ENCODE assay signal across 28 mouse cellular contexts in the genomic region with DNA sequence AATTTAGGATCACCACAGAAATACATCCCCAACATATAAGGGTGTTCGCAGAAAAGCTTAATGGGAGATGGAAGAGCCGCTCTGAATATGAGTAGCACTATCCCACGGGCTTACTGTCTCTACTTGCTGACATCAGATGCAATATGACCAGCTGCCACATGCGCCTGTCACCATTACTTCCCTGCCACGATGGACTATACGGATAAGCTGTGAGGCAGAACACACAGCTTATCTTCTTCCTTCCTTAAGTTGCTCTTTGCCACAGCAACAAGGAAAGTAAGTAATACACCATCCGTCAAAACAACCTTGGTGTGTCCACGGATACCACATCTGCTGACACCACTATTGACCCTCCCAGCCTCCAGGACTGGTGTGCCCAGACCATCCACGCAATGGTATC. TPM values are rescaled to one million over a fixed set of nuclear protein-coding genes. Genes with fewer than 3 reads are reported as not detected.
DNase-seq lines count a peak whose midpoint lies in the region; ATAC-seq and TF ChIP-seq lines count a peak whose summit lies in the region.
"Had no signal": no experiment of that assay in that cellular context is flagged by ENCODE, and none has a peak within 500 bp of the region (broad histone marks: within the 10 kb centered on the region; RNA-seq: fewer than 3 reads in every experiment).

No protein-coding gene starts in this region.

- H3K4me1 ChIP-seq in liver, embryonic 14.5 days (replicated peaks; ENCODE audit: control insufficient read depth in 2 of 2, insufficient read depth in 2 of 2, low read length in 1 of 2): peaks cover 0 to 40% of the 10 kb centered on the region in 2 experiments; a peak in 3 of 4 replicates
- H3K4me1 ChIP-seq in midbrain, embryonic 14.5 days (ENCODE audit: control insufficient read depth, insufficient read depth, low read length): no peaks in the 10 kb centered on the region

- DNase-seq in gastrocnemius, adult 2 months: no peak
- DNase-seq in gastrocnemius, postnatal 4 days (ENCODE audit: low spot score in 2 of 2): no peak
- peak; percentile 64 for DNase-seq in 416B (ENCODE audit: low read depth)
- DNase-seq in liver, embryonic 14.5 days (ENCODE audit: low read depth in 3 of 3, low spot score in 3 of 3): no peak
- DNase-seq in right cerebral cortex, adult 18-20 months: no peak
- DNase-seq in midbrain, embryonic 14.5 days: no peak
- no peak for DNase-seq in adrenal gland, postnatal 4 days (ENCODE audit: low spot score in 2 of 2)
- DNase-seq: adrenal gland, postnatal 14 days; forebrain, postnatal 0 days; gastrocnemius, postnatal 14 days; heart, postnatal 36 days; kidney, adult 8-10 months; kidney, postnatal 4 days; right cerebral cortex, postnatal 25 days had no signal

- TF ChIP-seq CTCF in gastrocnemius, adult 2 months (IDR thresholded peaks at IDR 0.05): no peak
- no peak for TF ChIP-seq CTCF in liver, embryonic 14.5 days (IDR thresholded peaks at IDR 0.05; ENCODE audit: low read depth)

- 0 out of 2 replicates have a peak overlapping the region, but pooled peaks have one; percentile 4 for H3K27ac ChIP-seq in gastrocnemius, adult 2 months
- no peak overlapping the region for H3K27ac ChIP-seq in liver, embryonic 14.5 days
- H3K27ac ChIP-seq in midbrain, embryonic 14.5 days (replicated peaks; ENCODE audit: low read depth, low read length): no peak overlapping the region
- H3K27ac ChIP-seq: forebrain, embryonic 10.5 days; hindbrain, embryonic 13.5 days; kidney, postnatal 0 days; limb, embryonic 12.5 days; liver, embryonic 15.5 days; lung, embryonic 15.5 days; midbrain, embryonic 10.5 days; neural tube, embryonic 13.5 days; stomach, embryonic 15.5 days had no signal

- ATAC-seq in erythroblast, adult 5-6 weeks (replicated peaks; ENCODE audit: low FRiP score, poor library complexity, severe bottlenecking): peak; percentile 54; the same call in 1 of the 2 replicates
- peak; percentile 60 for ATAC-seq in liver, embryonic 14.5 days (ENCODE audit: insufficient read depth)
- ATAC-seq in midbrain, embryonic 14.5 days (ENCODE audit: low FRiP score, low TSS enrichment): no peak
- ATAC-seq: forebrain, postnatal 0 days; intestine, embryonic 16.5 days had no signal

- H3K4me2 ChIP-seq in liver, embryonic 14.5 days (ENCODE audit: low read depth): no peak overlapping the region
- H3K4me2 ChIP-seq in midbrain, embryonic 14.5 days (ENCODE audit: low read length): no peak overlapping the region
- H3K4me2 ChIP-seq: heart, embryonic 11.5 days; hindbrain, embryonic 13.5 days; limb, embryonic 12.5 days; liver, embryonic 15.5 days; lung, embryonic 15.5 days; neural tube, embryonic 13.5 days; stomach, embryonic 15.5 days had no signal

- WGBS in liver, embryonic 14.5 days (ENCODE audit: insufficient replicate concordance): 23% methylated on average over 9 of the region's 9 CpGs
- 93% methylated on average over 9 of the region's 9 CpGs for WGBS in midbrain, embryonic 14.5 days

- no peak overlapping the region for H3K4me3 ChIP-seq in gastrocnemius, adult 2 months
- H3K4me3 ChIP-seq in liver, embryonic 14.5 days (ENCODE audit: insufficient read depth in 1 of 2, low read depth in 2 of 2, low read length in 2 of 2): no peak overlapping the region
- H3K4me3 ChIP-seq in midbrain, embryonic 14.5 days (replicated peaks; ENCODE audit: low read depth, low read length): no peak overlapping the region
- H3K4me3 ChIP-seq: forebrain, embryonic 10.5 days; hindbrain, embryonic 13.5 days; limb, embryonic 12.5 days; liver, embryonic 15.5 days; lung, embryonic 15.5 days; midbrain, embryonic 10.5 days; myocyte; neural tube, embryonic 13.5 days; stomach, embryonic 15.5 days had no signal

- H3K36me3 ChIP-seq in liver, embryonic 14.5 days (replicated peaks; ENCODE audit: control insufficient read depth, insufficient read depth, low read depth): no peaks in the 10 kb centered on the region
- no peaks in the 10 kb centered on the region for H3K36me3 ChIP-seq in midbrain, embryonic 14.5 days (ENCODE audit: control insufficient read depth, insufficient read depth, low read length)
- H3K36me3 ChIP-seq: forebrain, embryonic 10.5 days; hindbrain, embryonic 13.5 days; limb, embryonic 12.5 days; liver, embryonic 15.5 days; lung, embryonic 15.5 days; midbrain, embryonic 10.5 days; neural tube, embryonic 13.5 days; stomach, embryonic 15.5 days had no signal

- no peak overlapping the region for H3K9ac ChIP-seq in liver, embryonic 14.5 days (replicated peaks)
- H3K9ac ChIP-seq in midbrain, embryonic 14.5 days (replicated peaks; ENCODE audit: low read length): no peak overlapping the region
- H3K9ac ChIP-seq: forebrain, postnatal 0 days; hindbrain, embryonic 13.5 days; limb, embryonic 12.5 days; liver, embryonic 15.5 days; lung, embryonic 15.5 days; neural tube, embryonic 13.5 days; stomach, embryonic 15.5 days had no signal

- TF ChIP-seq EP300 in liver, embryonic 14.5 days (IDR thresholded peaks at IDR 0.05; ENCODE audit: low read depth): no peak; the same call in 1 of the 2 replicates

- H3K27me3 ChIP-seq in liver, embryonic 14.5 days (ENCODE audit: control insufficient read depth, insufficient read depth, low read length): no peaks in the 10 kb centered on the region
- no peaks in the 10 kb centered on the region for H3K27me3 ChIP-seq in midbrain, embryonic 14.5 days (ENCODE audit: control insufficient read depth, insufficient read depth, low read length)
- H3K27me3 ChIP-seq: hindbrain, embryonic 13.5 days; limb, embryonic 12.5 days; liver, embryonic 15.5 days; lung, embryonic 15.5 days; neural tube, embryonic 13.5 days; stomach, embryonic 15.5 days had no signal

- no peaks in the 10 kb centered on the region for H3K9me3 ChIP-seq in liver, embryonic 14.5 days (ENCODE audit: control insufficient read depth, low read length)
- H3K9me3 ChIP-seq in midbrain, embryonic 14.5 days (ENCODE audit: control insufficient read depth, low read length): no peaks in the 10 kb centered on the region
- H3K9me3 ChIP-seq: forebrain, embryonic 10.5 days; G1E; hindbrain, embryonic 13.5 days; limb, embryonic 12.5 days; liver, embryonic 15.5 days; lung, embryonic 15.5 days; midbrain, embryonic 10.5 days; neural tube, embryonic 13.5 days; stomach, embryonic 15.5 days had no signal

- intact Hi-C loops in gastrocnemius, adult 2 months (cut with DNase I): no loop called here

RNA-seq across cellular contexts. Expression of gene Tbc1d14, which starts 28.5 kb away (rescaled TPM):
- total RNA-seq in gastrocnemius, adult 2 months (2021): 10 to 100 TPM; 14.3 to 16.7 TPM
- 10 to 100 TPM; 24.8 to 27.5 TPM for total RNA-seq in gastrocnemius, postnatal 4 days (2021)
- 8.1 and 15.9 TPM in 2 replicates for total RNA-seq in erythroblast, adult 5-6 weeks (2015; ENCODE audit: low replicate concordance)
- 11.3 and 12.1 TPM in 2 replicates for total RNA-seq in erythroblast, adult 5-6 weeks (2017; ENCODE audit: low replicate concordance)
- 8.1 and 8.2 TPM in 2 replicates for polyA plus RNA-seq in liver, embryonic 14.5 days (2012; rRNA removed)
- polyA plus RNA-seq in liver, embryonic 14.5 days (2014; fragmentation: Nextera tagmentation; extraction: Ambion mirVana): 6.8 and 8.5 TPM in 2 replicates
- polyA plus RNA-seq in midbrain, embryonic 14.5 days (2014; fragmentation: Nextera tagmentation; extraction: Ambion mirVana): 69.3 and 81.0 TPM in 2 replicates
- total RNA-seq in adrenal gland, postnatal 4 days (2021): 10 to 100 TPM; 50.3 to 65.3 TPM
